Mouse (Mus musculus): ENCODE data around the gene Itga3. TPM values are rescaled to one million over a fixed set of nuclear protein-coding genes. Genes with fewer than 3 reads are reported as not detected.

Itga3 gene
- polyA plus RNA-seq, 1 experiment from 2014 or later: 16.6 TPM

DNA sequence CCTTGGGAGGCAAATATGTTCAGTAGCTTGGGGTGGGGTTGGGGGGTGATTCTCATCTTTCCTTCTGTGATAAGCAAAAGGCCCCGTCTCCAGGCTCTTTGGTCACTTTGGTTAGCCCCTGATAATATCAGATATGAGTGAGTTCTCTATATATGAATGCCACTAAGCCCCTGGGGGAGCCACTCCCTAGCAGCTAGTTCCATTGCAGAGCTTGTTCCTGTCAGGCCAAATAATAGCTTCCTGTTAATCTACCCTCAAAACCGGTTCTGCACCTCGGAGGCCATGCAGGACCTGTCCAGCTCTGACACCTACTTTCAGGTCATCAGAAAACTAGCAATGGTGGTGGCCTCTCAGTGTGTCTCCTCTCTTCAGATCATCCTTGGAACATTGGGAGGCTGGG lies 69.2 kb downstream of the Itga3 start:
- no peaks in the 10 kb centered on the region for H3K27me3 ChIP-seq (ENCODE audit: control insufficient read depth, insufficient read depth, low read depth, low read length)
- no peaks in the 10 kb centered on the region for H3K9me3 ChIP-seq (replicated peaks; ENCODE audit: control insufficient read depth, low read length, poor library complexity, severe bottlenecking)
- peak overlapping the region; percentile 90 for H3K4me2 ChIP-seq (ENCODE audit: low read length)
- H3K4me3 ChIP-seq (ENCODE audit: low read depth, low read length): no peak overlapping the region
- peaks cover 21% of the 10 kb centered on the region for H3K36me3 ChIP-seq (ENCODE audit: control insufficient read depth, insufficient read depth, low read length)
- peak overlapping the region; percentile 83 for H3K27ac ChIP-seq (ENCODE audit: low read length)
- 86% methylated on average over 3 of the region's 3 CpGs for WGBS
- ATAC-seq: no peak
- no peak overlapping the region; the same call in 1 of the 2 replicates for H3K9ac ChIP-seq (ENCODE audit: low read depth, low read length)
- H3K4me1 ChIP-seq (ENCODE audit: control insufficient read depth, insufficient read depth, low read length): peaks cover 46% of the 10 kb centered on the region

DNA sequence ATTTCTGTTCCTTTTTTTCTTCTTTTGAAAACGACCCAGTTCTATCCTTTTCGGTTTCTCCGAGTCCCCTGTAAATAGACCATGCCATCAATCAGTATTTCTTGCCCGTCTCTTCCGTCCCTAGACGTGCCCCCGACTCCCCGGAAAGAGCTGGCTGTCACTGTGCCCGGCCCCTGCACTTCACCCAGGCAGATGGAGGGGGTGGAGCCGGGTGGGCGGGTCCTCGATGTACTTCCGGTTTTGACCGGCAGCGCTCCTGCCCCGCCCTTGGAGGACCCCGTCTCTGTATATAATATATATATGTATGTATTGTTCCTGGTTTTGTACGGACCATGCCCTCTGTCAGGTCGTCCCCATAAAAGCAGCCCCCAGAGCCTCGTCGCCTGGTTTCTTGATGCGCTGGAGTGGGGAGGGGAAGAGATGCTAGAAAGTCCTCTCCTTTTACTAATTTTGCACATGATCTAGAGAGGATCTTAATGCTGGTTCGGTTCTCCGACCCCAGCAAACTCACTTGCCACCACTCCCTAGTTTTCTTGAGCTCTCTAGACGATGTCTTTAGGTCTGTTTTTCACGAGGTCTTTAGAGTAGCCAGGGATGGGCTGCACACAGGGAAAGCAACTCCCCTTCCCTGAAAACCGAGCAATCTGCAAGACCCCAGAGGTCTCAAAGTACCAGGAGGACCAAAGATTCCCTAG lies 69.9 kb downstream of the Itga3 start:
- ATAC-seq: peak; percentile 52
- peak overlapping the region; percentile 83 for H3K27ac ChIP-seq (ENCODE audit: low read length)
- H3K36me3 ChIP-seq (ENCODE audit: control insufficient read depth, insufficient read depth, low read length): peaks cover 29% of the 10 kb centered on the region
- no peaks in the 10 kb centered on the region for H3K9me3 ChIP-seq (replicated peaks; ENCODE audit: control insufficient read depth, low read length, poor library complexity, severe bottlenecking)
- H3K9ac ChIP-seq (ENCODE audit: low read depth, low read length): peak overlapping the region; percentile 68
- H3K4me2 ChIP-seq (ENCODE audit: low read length): peak overlapping the region; percentile 90
- H3K4me3 ChIP-seq (ENCODE audit: low read depth, low read length): peak overlapping the region; percentile 42
- H3K4me1 ChIP-seq (ENCODE audit: control insufficient read depth, insufficient read depth, low read length): peaks cover 38% of the 10 kb centered on the region
- no peaks in the 10 kb centered on the region for H3K27me3 ChIP-seq (ENCODE audit: control insufficient read depth, insufficient read depth, low read depth, low read length)
- 2% methylated on average over 27 of the region's 27 CpGs for WGBS

DNA sequence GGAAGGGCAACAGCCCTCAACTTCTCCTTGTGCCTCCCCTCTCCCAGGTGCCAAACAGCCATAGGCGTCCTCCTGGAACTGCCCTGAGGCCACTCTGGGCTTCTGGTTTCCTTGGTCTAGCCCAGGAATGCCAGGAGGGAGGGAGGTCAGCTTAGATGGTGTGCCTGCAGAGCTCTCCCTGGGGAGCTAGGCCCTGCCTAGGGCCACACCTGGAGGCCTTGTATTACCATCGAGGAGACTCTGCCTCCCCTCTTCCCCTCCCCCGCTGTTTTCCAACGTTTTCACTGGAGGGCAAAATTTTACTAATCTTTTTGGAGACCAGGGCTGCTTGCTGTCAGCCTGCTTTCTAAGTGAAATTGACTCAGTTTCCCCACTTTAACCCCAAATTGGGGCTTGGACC lies 70.6 kb downstream of the Itga3 start:
- H3K9me3 ChIP-seq (replicated peaks; ENCODE audit: control insufficient read depth, low read length, poor library complexity, severe bottlenecking): no peaks in the 10 kb centered on the region
- no peak overlapping the region for H3K4me3 ChIP-seq (ENCODE audit: low read depth, low read length)
- peak overlapping the region; percentile 90 for H3K4me2 ChIP-seq (ENCODE audit: low read length)
- peak overlapping the region; percentile 68 for H3K9ac ChIP-seq (ENCODE audit: low read depth, low read length)
- H3K4me1 ChIP-seq (ENCODE audit: control insufficient read depth, insufficient read depth, low read length): peaks cover 35% of the 10 kb centered on the region
- WGBS: 40% methylated on average over 4 of the region's 4 CpGs
- no peaks in the 10 kb centered on the region for H3K27me3 ChIP-seq (ENCODE audit: control insufficient read depth, insufficient read depth, low read depth, low read length)
- H3K36me3 ChIP-seq (ENCODE audit: control insufficient read depth, insufficient read depth, low read length): peaks cover 32% of the 10 kb centered on the region
- H3K27ac ChIP-seq (ENCODE audit: low read length): peak overlapping the region; percentile 83
- no peak for ATAC-seq

DNA sequence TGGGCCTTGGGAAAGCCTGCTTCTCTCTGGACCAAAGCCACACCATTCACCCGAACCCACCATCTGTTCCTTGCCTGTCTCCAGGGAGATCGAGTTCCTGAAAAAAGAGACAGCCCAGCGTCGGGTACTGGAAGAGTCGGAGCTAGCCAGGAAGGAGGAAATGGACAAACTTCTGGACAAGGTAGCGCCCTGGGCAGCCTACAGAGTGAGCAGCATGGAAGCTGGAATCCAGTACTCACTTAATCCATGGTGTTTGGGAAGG lies 71.7 kb downstream of the Itga3 start:
- H3K27ac ChIP-seq (ENCODE audit: low read length): no peak overlapping the region
- WGBS: 66% methylated on average over 6 of the region's 6 CpGs
- no peaks in the 10 kb centered on the region for H3K9me3 ChIP-seq (replicated peaks; ENCODE audit: control insufficient read depth, low read length, poor library complexity, severe bottlenecking)
- ATAC-seq: no peak
- no peak overlapping the region for H3K4me3 ChIP-seq (ENCODE audit: low read depth, low read length)
- no peak overlapping the region for H3K9ac ChIP-seq (ENCODE audit: low read depth, low read length)
- peaks cover 39% of the 10 kb centered on the region for H3K4me1 ChIP-seq (ENCODE audit: control insufficient read depth, insufficient read depth, low read length)
- H3K4me2 ChIP-seq (ENCODE audit: low read length): no peak overlapping the region
- H3K36me3 ChIP-seq (ENCODE audit: control insufficient read depth, insufficient read depth, low read length): peaks cover 32% of the 10 kb centered on the region
- H3K27me3 ChIP-seq (ENCODE audit: control insufficient read depth, insufficient read depth, low read depth, low read length): no peaks in the 10 kb centered on the region

DNA sequence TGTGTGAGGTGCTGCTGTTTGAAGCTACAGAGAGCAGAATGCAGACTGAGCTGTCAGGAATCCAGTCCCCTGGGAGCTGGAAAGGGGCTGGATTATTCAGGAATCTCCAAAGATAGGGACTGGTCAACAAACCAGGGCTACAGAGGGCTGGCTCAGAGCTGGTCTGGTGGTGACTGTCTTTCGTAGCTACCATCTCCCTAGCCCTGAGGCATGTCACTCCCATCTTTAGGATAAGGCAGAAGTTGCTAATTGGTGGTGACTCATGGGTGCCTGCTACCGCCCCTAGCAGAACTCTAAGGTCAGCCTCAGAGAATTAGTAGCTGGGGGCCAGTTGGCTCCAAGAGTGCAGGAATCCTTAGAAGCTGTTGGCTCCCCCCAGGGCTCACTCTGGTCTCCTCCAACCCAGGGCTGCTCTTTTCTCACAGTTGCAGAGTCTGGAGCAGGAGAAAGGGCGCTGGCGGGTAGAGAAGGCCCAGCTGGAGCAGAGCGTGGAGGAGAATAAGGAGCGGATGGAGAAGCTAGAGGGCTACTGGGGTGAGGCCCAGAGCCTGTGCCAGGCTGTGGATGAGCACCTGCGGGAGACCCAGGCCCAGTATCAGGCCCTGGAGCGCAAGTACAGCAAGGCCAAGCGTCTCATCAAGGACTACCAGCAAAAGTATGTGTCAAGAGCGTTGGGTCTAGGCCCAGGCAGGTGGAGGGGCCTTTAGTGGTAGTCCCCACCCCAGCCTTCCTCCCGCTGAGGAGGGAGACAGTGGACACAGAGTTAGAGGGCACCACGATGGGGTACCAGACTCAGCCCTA lies 72.3 kb downstream of the Itga3 start:
- no peak for ATAC-seq
- no peak overlapping the region for H3K4me3 ChIP-seq (ENCODE audit: low read depth, low read length)
- no peak overlapping the region for H3K4me2 ChIP-seq (ENCODE audit: low read length)
- H3K27ac ChIP-seq (ENCODE audit: low read length): no peak overlapping the region
- peaks cover 39% of the 10 kb centered on the region for H3K4me1 ChIP-seq (ENCODE audit: control insufficient read depth, insufficient read depth, low read length)
- H3K36me3 ChIP-seq (ENCODE audit: control insufficient read depth, insufficient read depth, low read length): peaks cover 35% of the 10 kb centered on the region
- H3K27me3 ChIP-seq (ENCODE audit: control insufficient read depth, insufficient read depth, low read depth, low read length): no peaks in the 10 kb centered on the region
- H3K9me3 ChIP-seq (replicated peaks; ENCODE audit: control insufficient read depth, low read length, poor library complexity, severe bottlenecking): no peaks in the 10 kb centered on the region
- H3K9ac ChIP-seq (ENCODE audit: low read depth, low read length): no peak overlapping the region
- WGBS: 89% methylated on average over 12 of the region's 12 CpGs

DNA sequence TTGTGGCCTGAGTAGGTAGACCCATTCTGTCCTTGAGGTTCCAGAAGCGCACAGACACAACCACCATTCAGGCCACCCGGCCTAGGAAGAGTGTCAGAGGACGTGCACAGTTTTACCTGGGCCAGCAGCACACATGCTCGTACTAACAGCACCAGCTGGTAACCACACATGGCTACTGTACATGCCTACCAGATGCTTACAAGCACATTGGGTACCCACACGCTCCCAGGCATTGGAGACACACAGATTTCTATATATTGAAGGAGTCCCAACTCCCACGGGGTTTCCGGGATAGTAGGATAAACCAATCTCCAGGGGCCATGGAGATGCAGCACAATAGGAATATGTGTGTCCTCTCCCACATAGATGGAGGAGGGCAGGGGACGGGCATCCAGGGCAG lies 73.9 kb downstream of the Itga3 start:
- Histone ChIP-seq H3K9ac (ENCODE audit: low read depth, low read length) (no peak overlapping the region), H3K4me2 (ENCODE audit: low read length) (no peak overlapping the region), H3K36me3 (ENCODE audit: control insufficient read depth, insufficient read depth, low read length) (peaks cover 48% of the 10 kb centered on the region), H3K27ac (ENCODE audit: low read length) (no peak overlapping the region), H3K4me3 (ENCODE audit: low read depth, low read length) (no peak overlapping the region), H3K9me3 (replicated peaks; ENCODE audit: control insufficient read depth, low read length, poor library complexity, severe bottlenecking) (no peaks in the 10 kb centered on the region), H3K4me1 (ENCODE audit: control insufficient read depth, insufficient read depth, low read length) (peaks cover 23% of the 10 kb centered on the region), H3K27me3 (ENCODE audit: control insufficient read depth, insufficient read depth, low read depth, low read length) (no peaks in the 10 kb centered on the region)
- ATAC-seq: no peak
- WGBS: 98% methylated on average over 8 of the region's 8 CpGs

DNA sequence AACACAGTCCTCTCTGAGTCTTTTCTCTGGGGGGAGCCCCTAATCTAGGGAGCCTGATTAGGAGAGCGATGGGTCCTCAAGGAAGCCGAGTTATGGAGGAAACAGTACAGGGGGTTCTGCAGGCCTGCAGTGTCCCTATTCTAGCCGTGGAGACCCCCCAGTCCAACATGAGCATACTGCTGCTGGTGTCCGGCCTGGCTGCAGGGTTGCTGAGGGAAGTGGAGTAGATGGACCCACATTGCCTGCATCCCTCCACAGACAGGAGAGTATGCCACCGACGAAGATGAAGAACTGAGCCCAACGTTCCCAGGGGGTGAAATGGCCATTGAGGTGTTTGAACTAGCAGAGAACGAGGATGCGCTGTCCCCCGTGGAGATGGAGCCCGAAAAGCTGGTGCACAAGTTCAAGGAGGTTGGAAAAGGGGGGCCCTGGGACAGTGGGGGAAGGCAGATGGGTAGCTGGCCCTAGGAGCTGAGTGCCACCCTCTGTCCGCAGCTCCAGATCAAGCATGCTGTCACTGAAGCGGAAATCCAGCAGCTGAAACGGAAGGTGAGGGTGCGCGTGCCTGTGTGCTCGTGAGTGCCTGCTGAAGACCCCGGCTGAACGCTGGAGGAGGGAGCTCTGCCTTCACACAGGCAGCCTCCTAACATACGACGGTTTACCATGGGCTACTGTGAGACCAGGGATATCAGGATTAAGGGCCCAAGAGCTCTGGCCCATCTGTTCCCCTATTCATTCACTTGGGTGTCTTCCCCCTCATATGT lies 74.8 kb downstream of the Itga3 start:
- ATAC-seq: no peak
- H3K4me3 ChIP-seq (ENCODE audit: low read depth, low read length): no peak overlapping the region
- WGBS: 84% methylated on average over 21 of the region's 21 CpGs
- no peak overlapping the region for H3K9ac ChIP-seq (ENCODE audit: low read depth, low read length)
- H3K4me1 ChIP-seq (ENCODE audit: control insufficient read depth, insufficient read depth, low read length): peaks cover 14% of the 10 kb centered on the region
- H3K36me3 ChIP-seq (ENCODE audit: control insufficient read depth, insufficient read depth, low read length): peaks cover 54% of the 10 kb centered on the region
- no peaks in the 10 kb centered on the region for H3K9me3 ChIP-seq (replicated peaks; ENCODE audit: control insufficient read depth, low read length, poor library complexity, severe bottlenecking)
- H3K27ac ChIP-seq (ENCODE audit: low read length): no peak overlapping the region
- no peaks in the 10 kb centered on the region for H3K27me3 ChIP-seq (ENCODE audit: control insufficient read depth, insufficient read depth, low read depth, low read length)
- H3K4me2 ChIP-seq (ENCODE audit: low read length): no peak overlapping the region

DNA sequence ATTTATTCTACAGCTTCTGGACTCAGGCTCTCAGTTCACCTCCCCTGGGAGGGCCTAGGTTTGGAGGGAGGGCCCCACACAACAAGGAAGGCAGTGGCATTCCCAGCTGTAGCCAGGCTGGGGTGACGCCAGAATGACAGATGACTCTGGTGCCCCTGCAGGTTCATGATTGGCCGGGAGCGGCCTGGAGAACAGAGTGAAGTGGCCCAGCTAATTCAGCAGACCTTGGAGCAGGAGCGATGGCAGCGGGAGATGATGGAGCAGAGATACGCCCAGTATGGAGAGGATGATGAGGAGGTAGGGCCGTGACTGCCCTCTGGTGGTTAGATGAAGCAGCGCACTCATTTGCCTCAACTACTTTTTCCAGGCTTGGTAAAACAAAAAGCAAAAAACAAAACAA lies 75.5 kb downstream of the Itga3 start:
- Histone ChIP-seq H3K36me3 (ENCODE audit: control insufficient read depth, insufficient read depth, low read length) (peaks cover 54% of the 10 kb centered on the region), H3K4me1 (ENCODE audit: control insufficient read depth, insufficient read depth, low read length) (peaks cover 10% of the 10 kb centered on the region), H3K9ac (ENCODE audit: low read depth, low read length) (no peak overlapping the region), H3K27me3 (ENCODE audit: control insufficient read depth, insufficient read depth, low read depth, low read length) (no peaks in the 10 kb centered on the region), H3K4me3 (ENCODE audit: low read depth, low read length) (no peak overlapping the region), H3K27ac (ENCODE audit: low read length) (peak overlapping the region; percentile 62), H3K9me3 (replicated peaks; ENCODE audit: control insufficient read depth, low read length, poor library complexity, severe bottlenecking) (no peaks in the 10 kb centered on the region), H3K4me2 (ENCODE audit: low read length) (no peak overlapping the region)
- WGBS: 0% methylated on average over 8 of the region's 8 CpGs
- ATAC-seq: peak; percentile 26; the same call in 1 of the 2 replicates

DNA sequence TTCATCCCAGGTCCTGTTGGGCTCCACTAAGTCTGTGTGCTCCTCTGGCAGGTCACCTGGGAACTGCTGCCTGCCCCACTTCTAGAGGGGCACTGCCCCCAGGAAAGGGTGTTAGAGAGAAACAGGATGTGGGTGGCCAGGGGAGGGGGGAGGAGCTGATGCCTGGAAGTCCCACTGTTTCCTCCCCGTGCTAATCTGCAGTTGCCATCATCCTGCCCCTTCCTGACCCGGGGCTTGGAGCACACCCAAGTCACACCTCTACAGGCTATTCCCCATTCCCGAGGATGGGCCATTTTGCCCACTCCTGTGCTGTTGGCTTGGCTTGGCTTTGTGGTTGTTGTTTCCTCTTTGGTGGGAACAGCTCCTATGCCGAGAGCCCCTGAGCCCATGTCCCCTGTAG lies 76.1 kb downstream of the Itga3 start:
- no peak overlapping the region for H3K9ac ChIP-seq (ENCODE audit: low read depth, low read length)
- peaks cover 12% of the 10 kb centered on the region for H3K4me1 ChIP-seq (ENCODE audit: control insufficient read depth, insufficient read depth, low read length)
- H3K4me3 ChIP-seq (ENCODE audit: low read depth, low read length): no peak overlapping the region
- no peaks in the 10 kb centered on the region for H3K27me3 ChIP-seq (ENCODE audit: control insufficient read depth, insufficient read depth, low read depth, low read length)
- H3K4me2 ChIP-seq (ENCODE audit: low read length): no peak overlapping the region
- H3K27ac ChIP-seq (ENCODE audit: low read length): peak overlapping the region; percentile 62
- H3K9me3 ChIP-seq (replicated peaks; ENCODE audit: control insufficient read depth, low read length, poor library complexity, severe bottlenecking): no peaks in the 10 kb centered on the region
- ATAC-seq: no peak
- H3K36me3 ChIP-seq (ENCODE audit: control insufficient read depth, insufficient read depth, low read length): peaks cover 50% of the 10 kb centered on the region
- 51% methylated on average over 4 of the region's 4 CpGs for WGBS
